Mouse (Mus musculus) midbrain, embryonic 14.5 days (tissue): Measurements from ENCODE around the gene Olfr56. TPM values are rescaled to one million over a fixed set of nuclear protein-coding genes. Genes with fewer than 3 reads are reported as not detected.
"Not testable (repeated sequence)": the region's sequence is repeated elsewhere in the genome, so short reads cannot be mapped to it uniquely, and the experiment has no call there.

Experiments
- ATAC-seq: fragments of 200-750 bp; cut with Nextera tagmentation; 2 replicates; pipeline ENCODE4 v1.8.0; 2017; ENCODE audit warnings: moderate number of reproducible peaks, moderate library complexity; ENCODE audit not compliant: low FRiP score, low TSS enrichment
- DNase-seq: peaks from one replicate; pipeline ENCODE4 v3.0.0-alpha.2; 2015
- H3K27ac ChIP-seq: fragments of 300-500 bp; sonication (generic); replicated peaks from 2 replicates; pipeline ENCODE4 v1.5.1; 2014; ENCODE audit warnings: mild to moderate bottlenecking, low read depth, low read length, moderate library complexity
- H3K27me3 ChIP-seq: fragments of 300-500 bp; sonication (generic); 2 replicates; pipeline ENCODE4 v1.6.1; 2014; ENCODE audit warnings: low read length, control low read depth, mixed read lengths; ENCODE audit not compliant: control insufficient read depth, insufficient read depth
- H3K36me3 ChIP-seq: fragments of 300-500 bp; sonication (generic); 2 replicates; pipeline ENCODE4 v1.6.1; 2014; ENCODE audit warnings: low read length, control low read depth; ENCODE audit not compliant: control insufficient read depth, insufficient read depth
- H3K4me1 ChIP-seq: fragments of 300-500 bp; sonication (generic); 2 replicates; pipeline ENCODE4 v1.6.1; 2014; ENCODE audit warnings: mild to moderate bottlenecking, antibody characterized with exemption, low read length, control low read depth; ENCODE audit not compliant: control insufficient read depth, insufficient read depth
- H3K4me2 ChIP-seq: fragments of 300-500 bp; sonication (generic); 2 replicates; pipeline ENCODE4 v1.6.1; 2014; ENCODE audit warnings: mild to moderate bottlenecking, low read length, moderate library complexity
- H3K4me3 ChIP-seq: fragments of 300-500 bp; sonication (generic); replicated peaks from 2 replicates; pipeline ENCODE4 v1.5.1; 2014; ENCODE audit warnings: low read depth, low read length
- H3K9ac ChIP-seq: fragments of 300-500 bp; sonication (generic); replicated peaks from 2 replicates; pipeline ENCODE4 v1.6.1; 2014; ENCODE audit warnings: mild to moderate bottlenecking, low read length, moderate library complexity
- H3K9me3 ChIP-seq: fragments of 300-500 bp; sonication (generic); 2 replicates; pipeline ENCODE4 v1.6.1; 2016; ENCODE audit warnings: low read length, control low read depth, mixed read lengths; ENCODE audit not compliant: control insufficient read depth
- WGBS: fragments of 180-500 bp; shearing (Covaris S2); extraction: QIAGEN DNeasy Blood & Tissue Kit; methylation state at CpG from one replicate; pipeline ENCODE4 v1.1.7; 2014; 5-methylcytosine and 5-hydroxymethylcytosine counted together
- polyA plus RNA-seq: library from polyadenylated mRNA; unstranded; fragments of >200 nt; fragmentation: Nextera tagmentation; extraction: Ambion mirVana; gene quantifications from 2 replicates; pipeline ENCODE4 v1.2.1, GENCODE M21; 2014

The Olfr56 gene
- polyA plus RNA-seq, 1 experiment from 2014 or later, result not detected

DNA sequence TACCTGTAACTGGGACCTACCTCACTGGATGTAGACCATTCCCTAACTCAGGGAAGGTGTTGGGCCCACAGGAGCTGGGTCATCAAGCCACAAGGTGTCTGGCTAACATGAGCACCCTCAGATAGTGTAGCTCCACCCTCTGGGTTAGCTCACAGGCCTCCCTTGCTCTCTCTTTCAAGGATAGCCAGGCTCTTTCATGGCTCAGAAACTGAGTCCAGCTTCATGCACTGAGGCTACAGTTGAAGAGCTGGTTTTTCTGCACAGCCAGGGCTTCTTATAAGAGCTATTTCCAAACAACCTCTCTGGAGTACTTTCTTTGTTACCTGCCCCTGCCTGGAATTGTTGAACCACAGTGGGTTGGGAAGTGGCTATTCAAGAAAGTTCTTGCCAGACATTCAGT lies 33.4 kb downstream of the Olfr56 start:
- not testable (repeated sequence) for H3K4me3 ChIP-seq, H3K9ac ChIP-seq, ATAC-seq, H3K4me1 ChIP-seq, DNase-seq, H3K27me3 ChIP-seq, H3K9me3 ChIP-seq, H3K27ac ChIP-seq, H3K36me3 ChIP-seq, H3K4me2 ChIP-seq

DNA sequence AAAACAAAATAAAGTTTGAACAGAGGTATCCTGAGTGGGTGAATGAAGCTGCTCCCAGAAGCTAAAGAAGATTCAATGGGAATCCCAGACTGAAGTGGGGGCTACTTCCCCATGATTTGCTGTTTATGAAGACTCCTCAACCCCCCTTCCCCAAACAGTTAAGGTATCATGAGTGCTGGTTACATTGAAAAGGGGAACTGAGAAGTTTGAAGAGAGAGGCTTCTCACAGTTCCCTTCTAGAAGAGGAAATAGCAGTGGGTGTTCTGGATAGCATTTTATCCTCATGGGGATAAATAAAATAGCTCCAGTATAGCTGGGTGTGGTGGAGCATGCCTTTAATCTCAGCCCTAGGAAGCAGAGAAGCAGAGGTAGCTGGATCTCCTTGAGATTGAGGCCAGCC lies 71.4 kb downstream of the Olfr56 start:
- not testable (repeated sequence) for H3K36me3 ChIP-seq, DNase-seq, ATAC-seq, H3K9ac ChIP-seq, H3K4me1 ChIP-seq, H3K27me3 ChIP-seq, H3K4me3 ChIP-seq, H3K9me3 ChIP-seq, H3K27ac ChIP-seq, H3K4me2 ChIP-seq

DNA sequence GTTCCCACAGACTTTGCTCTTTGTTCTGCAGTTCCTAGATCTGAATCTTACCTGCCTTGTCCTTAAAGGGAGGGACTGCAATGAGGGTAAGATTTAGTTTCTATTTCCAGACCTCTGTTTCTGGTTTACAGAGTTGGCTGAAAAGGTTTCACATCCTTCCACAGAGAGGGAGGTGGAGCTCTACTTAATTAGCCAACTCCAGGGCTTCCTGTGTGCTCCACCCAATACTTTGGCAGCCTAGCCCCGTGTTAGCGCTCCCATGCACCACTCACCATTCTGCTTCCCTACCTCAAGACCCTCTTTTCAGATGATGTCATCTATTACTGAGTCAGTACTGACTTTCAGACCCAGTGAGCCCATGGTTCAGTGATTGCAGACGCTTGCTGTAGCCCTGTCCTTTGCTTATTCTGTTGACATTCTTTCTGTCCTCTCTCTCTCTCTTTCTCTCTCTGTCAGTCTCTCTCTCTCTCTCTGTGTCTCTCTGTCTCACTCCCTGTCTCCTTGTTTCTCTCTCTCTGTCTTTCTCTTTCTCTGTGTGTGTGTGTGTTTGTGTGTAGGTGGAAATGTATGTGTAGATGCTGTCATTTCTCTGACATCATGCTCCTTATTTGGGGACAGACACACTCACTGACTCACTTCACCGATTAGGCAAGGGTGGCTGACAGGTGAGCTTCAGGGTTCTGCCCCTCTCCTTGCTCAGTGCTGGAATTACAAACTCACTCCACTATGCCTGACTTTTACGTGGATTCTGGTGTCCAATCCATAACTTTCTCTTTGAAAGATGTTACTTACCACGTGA lies 72.6 kb downstream of the Olfr56 start, which contains the start of gene 9930111J21Rik2:
Gene 9930111J21Rik2 (minus strand): TSS at position 150 of the 799 bp plus-strand sequence.
- not testable (repeated sequence) for H3K36me3 ChIP-seq, H3K27me3 ChIP-seq, ATAC-seq, H3K4me1 ChIP-seq, H3K4me3 ChIP-seq, H3K4me2 ChIP-seq, H3K9ac ChIP-seq, H3K27ac ChIP-seq, DNase-seq, H3K9me3 ChIP-seq
- WGBS, result 78% methylated on average over 1 of the region's 6 CpGs

DNA sequence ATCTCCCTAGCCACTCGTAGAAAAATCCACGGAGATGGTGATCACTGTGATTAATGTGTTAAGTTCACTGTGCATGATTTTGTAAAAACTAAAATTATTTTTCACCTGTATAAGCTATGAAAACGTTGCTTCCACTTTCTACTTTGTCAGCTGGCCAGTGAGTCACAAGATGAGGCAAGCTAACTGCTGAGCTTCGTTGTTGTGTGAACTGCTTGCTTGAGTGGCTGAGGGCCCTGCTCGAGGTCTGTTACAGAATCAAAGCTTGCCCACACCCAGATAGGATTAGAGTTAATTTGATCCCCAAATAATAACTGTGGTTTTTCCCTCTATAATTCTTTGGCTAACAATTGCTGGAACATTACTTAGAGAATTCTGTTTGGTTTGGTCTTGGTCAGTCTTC lies 73.2 kb downstream of the Olfr56 start:
- H3K27ac ChIP-seq, DNase-seq, H3K4me1 ChIP-seq, H3K9me3 ChIP-seq, ATAC-seq, H3K27me3 ChIP-seq, H3K4me2 ChIP-seq, H3K9ac ChIP-seq, H3K4me3 ChIP-seq, H3K36me3 ChIP-seq: not testable (repeated sequence)
- WGBS, result no CpG with 5 or more reads among the region's 5 CpGs

DNA sequence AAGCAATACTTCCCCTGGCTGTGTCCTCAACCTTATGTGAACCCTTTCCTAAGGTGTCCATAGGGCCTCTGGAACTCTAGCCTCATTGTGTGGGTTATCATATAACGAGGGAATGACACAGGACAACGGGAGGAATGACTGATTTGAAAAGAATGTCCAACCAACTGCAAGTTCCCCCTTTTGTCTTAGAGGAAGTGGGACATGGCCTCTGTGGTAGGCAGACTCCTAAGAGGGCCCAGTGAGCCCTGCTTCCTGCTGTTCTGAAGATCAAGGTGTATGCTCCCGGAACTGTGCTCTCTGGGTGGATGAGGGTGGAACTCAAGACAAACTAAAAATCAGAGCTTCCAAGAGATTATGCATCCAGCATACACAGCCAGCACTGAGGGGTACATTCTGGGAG lies 81.4 kb downstream of the Olfr56 start:
- H3K36me3 ChIP-seq, H3K4me2 ChIP-seq, H3K9ac ChIP-seq, H3K27me3 ChIP-seq, ATAC-seq, H3K4me3 ChIP-seq, H3K4me1 ChIP-seq, H3K27ac ChIP-seq, DNase-seq, H3K9me3 ChIP-seq: not testable (repeated sequence)
- 71% methylated on average over 2 of the region's 3 CpGs for WGBS

DNA sequence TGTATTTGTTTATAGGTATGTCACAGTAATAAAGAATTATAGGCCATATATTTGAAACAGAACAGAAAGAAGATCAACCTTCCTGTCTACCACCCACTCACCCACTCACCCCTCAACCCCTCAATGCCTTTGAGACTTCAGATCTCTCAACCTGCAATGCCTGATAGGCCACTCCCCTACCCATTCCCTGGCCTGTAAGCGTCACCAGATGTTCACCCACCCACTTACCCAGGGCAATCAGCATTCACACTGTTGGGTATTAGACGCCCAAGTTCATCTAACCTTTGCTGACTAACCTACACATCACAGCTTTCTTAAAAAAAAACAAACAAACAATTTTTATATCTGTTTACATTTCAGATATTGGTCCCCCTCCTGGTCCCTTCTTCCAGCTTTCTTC lies 83.2 kb downstream of the Olfr56 start:
- not testable (repeated sequence) for DNase-seq, H3K9ac ChIP-seq, H3K4me2 ChIP-seq, ATAC-seq, H3K4me1 ChIP-seq, H3K4me3 ChIP-seq, H3K27ac ChIP-seq, H3K27me3 ChIP-seq, H3K36me3 ChIP-seq, H3K9me3 ChIP-seq
- WGBS, result 94% methylated on average over 1 of the region's 2 CpGs

DNA sequence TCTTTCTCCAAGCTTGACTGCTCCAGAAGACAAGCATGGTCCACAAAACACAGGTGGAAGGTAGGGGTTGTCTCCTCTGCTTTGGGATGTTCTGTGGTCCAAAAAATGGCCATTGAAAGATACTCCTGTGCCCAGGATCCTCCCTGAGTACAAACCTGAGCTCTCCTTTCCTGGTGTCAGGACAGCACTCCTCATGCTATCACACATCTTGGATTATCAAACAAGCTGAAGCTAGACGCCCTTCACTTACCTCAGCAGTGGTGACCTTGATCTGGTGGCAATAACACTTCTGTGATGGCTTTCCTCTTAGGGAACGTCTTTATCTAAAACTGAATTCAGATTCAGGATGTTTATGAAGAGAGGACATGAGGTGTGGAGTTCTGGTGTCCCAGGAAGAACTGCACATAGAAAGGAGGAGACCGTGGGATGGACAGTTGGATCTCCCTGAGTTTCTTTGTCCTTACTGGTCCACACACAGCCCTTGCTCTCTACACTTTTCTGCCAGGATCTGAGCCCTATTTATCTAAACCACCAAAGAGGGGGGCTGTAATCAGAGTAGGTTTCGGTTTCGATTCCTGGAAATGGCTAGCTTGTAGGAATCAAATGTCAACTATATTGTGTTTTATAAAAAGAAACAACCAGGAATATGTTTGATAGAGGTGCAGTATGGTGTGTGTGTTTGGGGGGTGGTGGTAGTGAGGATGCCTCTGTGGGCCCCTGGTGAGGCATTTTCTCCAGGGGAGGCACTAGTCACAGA lies 85.2 kb downstream of the Olfr56 start, which contains the start of gene Tgtp2:
Gene Tgtp2 (minus strand): TSS at position 494 of the 757 bp plus-strand sequence.
- not testable (repeated sequence) for H3K27me3 ChIP-seq, H3K4me1 ChIP-seq, H3K9me3 ChIP-seq, H3K9ac ChIP-seq, H3K4me3 ChIP-seq, H3K4me2 ChIP-seq, H3K27ac ChIP-seq, DNase-seq, H3K36me3 ChIP-seq, ATAC-seq
- 86% methylated on average over 5 of the region's 5 CpGs for WGBS

DNA sequence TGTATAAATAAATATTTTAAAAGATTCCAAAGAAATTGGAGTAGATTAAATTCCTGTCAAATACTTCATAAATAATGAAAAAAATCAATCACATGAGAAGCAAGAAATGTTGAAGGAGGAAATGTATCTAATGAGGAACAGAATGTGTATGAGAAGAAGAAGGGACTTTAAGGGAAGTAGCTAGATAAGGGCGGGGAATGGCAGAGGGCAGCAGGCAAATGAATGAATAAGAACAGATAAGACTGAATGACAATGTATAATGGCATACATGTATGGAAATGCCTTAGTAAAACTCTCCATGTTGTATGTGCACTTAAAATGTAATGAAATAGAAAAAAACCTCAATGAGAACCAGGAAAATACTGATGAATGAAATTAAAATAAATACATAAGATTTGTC lies 89.7 kb downstream of the Olfr56 start:
- WGBS, result 88% methylated on average over 1 of the region's 1 CpGs
- Histone ChIP-seq H3K27me3 (no peaks in the 10 kb centered on the region), H3K9ac (no peak overlapping the region), H3K4me2 (no peak overlapping the region), H3K9me3 (no peaks in the 10 kb centered on the region), H3K4me3 (no peak overlapping the region), H3K36me3 (no peaks in the 10 kb centered on the region), H3K4me1 (no peaks in the 10 kb centered on the region), H3K27ac (no peak overlapping the region)
- DNase-seq, result no peak
- no peak for ATAC-seq
